Mouse (Mus musculus) forebrain, embryonic 10.5 days (tissue): ENCODE results near the gene Fam187b. TPM values are rescaled to one million over a fixed set of nuclear protein-coding genes. Genes with fewer than 3 reads are reported as not detected.

ENCODE experiments used
- DNase-seq: peaks from one replicate; pipeline ENCODE4 v3.0.0-alpha.2; 2017; ENCODE audit warnings: low spot score; ENCODE audit errors: extremely low spot score
- H3K27ac ChIP-seq: fragments of 300-500 bp; sonication (generic); 2 replicates; pipeline ENCODE4 v1.5.1; 2016; ENCODE audit warnings: mild to moderate bottlenecking
- H3K27me3 ChIP-seq: fragments of 300-500 bp; sonication (generic); 2 replicates; pipeline ENCODE4 v1.6.1; 2016; ENCODE audit warnings: mild to moderate bottlenecking; ENCODE audit not compliant: poor library complexity, severe bottlenecking
- H3K36me3 ChIP-seq: fragments of 300-500 bp; sonication (generic); replicated peaks from 2 replicates; pipeline ENCODE4 v1.6.1; 2016; ENCODE audit warnings: mild to moderate bottlenecking, moderate library complexity
- H3K4me1 ChIP-seq: fragments of 300-500 bp; sonication (generic); 2 replicates; pipeline ENCODE4 v1.6.1; 2016
- H3K4me3 ChIP-seq: fragments of 300-500 bp; sonication (generic); 2 replicates; pipeline ENCODE4 v1.5.1; 2016; ENCODE audit warnings: mild to moderate bottlenecking, moderate library complexity
- H3K9me3 ChIP-seq: fragments of 300-500 bp; sonication (generic); 2 replicates; pipeline ENCODE4 v1.6.1; 2016; ENCODE audit warnings: mild to moderate bottlenecking, moderate library complexity
- WGBS: fragments of 180-500 bp; shearing (Covaris S2); methylation state at CpG from one replicate; pipeline ENCODE4 v1.1.7; 2016; 5-methylcytosine and 5-hydroxymethylcytosine counted together
- polyA plus RNA-seq: library from polyadenylated mRNA; unstranded; fragments of >200 nt; fragmentation: Nextera tagmentation; extraction: Ambion mirVana; gene quantifications from 2 replicates; pipeline ENCODE4 v1.2.1, GENCODE M21; 2016

The Fam187b gene
- polyA plus RNA-seq, 1 experiment from 2014 or later = 2.1 TPM

DNA sequence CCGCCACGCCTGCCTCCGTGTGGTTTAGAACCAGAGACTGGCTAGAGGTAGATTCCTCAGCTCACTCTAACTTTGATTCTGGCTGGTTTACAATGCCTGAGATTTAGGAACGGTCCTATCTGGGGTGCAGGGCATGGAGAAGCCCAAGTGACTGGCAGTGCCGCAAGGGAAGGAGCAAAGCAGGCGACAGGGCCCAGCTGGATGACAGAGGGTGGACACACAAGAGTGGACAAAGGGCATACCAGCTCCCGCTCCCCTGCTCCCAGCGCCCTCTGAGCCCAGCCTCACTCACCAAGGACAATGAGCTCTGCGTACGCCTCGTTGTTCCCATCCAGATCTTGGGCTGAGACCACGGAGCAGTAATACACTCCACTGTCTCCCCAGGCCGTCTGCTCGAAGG, 7.9 kb upstream of the Fam187b start:
- Histone ChIP-seq H3K4me3 (no peak overlapping the region), H3K27ac (peak overlapping the region; percentile 22; the same call in 1 of the 2 replicates), H3K36me3 (peaks cover 78% of the 10 kb centered on the region), H3K9me3 (no peaks in the 10 kb centered on the region), H3K4me1 (peaks cover 9% of the 10 kb centered on the region; the same call in 1 of the 2 replicates), H3K27me3 (no peaks in the 10 kb centered on the region)
- no peak for DNase-seq
- 78% methylated on average over 14 of the region's 14 CpGs for WGBS

DNA sequence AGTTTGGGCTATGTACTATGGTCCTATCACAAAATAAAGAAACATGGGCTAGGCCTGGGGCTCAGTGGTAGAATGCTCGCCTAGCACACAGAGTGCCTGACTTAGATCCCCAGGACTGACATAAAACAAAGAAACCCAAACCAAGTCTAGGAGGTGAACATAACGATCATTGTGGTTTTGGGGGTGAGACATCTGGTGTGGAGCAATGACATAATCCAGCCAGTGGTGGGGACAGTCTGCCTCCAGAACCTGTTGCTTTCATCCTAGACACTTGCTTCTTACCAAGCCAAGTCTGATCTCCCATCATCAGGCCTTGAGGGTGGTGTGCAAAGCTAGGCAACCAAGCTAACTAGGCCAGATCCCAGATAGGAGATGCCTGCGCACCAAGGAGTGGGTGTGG, 6.9 kb upstream of the Fam187b start:
- WGBS = 77% methylated on average over 3 of the region's 3 CpGs
- H3K27me3 ChIP-seq = peaks cover 3% of the 10 kb centered on the region
- H3K4me1 ChIP-seq = peaks cover 10% of the 10 kb centered on the region
- H3K36me3 ChIP-seq = peaks cover 78% of the 10 kb centered on the region
- H3K27ac ChIP-seq = no peak overlapping the region
- H3K4me3 ChIP-seq = no peak overlapping the region
- no peak for DNase-seq
- H3K9me3 ChIP-seq = no peaks in the 10 kb centered on the region

- peaks cover 62% of the 10 kb centered on the region for H3K36me3 ChIP-seq
- H3K4me1 ChIP-seq = peaks cover 30% of the 10 kb centered on the region
- WGBS = 93% methylated on average over 8 of the region's 8 CpGs
- H3K9me3 ChIP-seq = no peaks in the 10 kb centered on the region
- H3K4me3 ChIP-seq = no peak overlapping the region
- H3K27ac ChIP-seq = no peak overlapping the region
- peaks cover 22% of the 10 kb centered on the region for H3K27me3 ChIP-seq
- DNase-seq = no peak
Measured at GRCm38 (mm10) chr7:30968611-30969010, 5.0 kb upstream of the Fam187b start.

DNA sequence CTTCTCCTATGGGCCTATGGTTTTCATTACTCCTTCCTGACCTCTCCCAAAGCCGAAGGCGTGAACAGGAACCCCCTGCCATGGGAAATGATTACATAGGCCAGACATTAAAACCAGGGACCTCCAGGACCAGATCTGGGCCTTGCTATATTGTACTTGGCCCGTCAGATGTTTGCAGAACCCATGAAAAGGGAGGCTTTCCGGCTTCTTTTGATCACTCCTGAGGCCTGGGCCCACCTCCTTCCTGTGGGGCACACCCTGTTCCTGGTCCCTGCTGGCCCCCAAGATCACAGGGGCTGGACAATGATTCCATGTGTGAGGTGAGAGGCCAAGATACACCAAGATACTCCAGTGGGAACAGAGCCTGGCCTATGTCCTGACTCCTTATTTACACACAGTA, 4.4 kb upstream of the Fam187b start:
- 88% methylated on average over 4 of the region's 4 CpGs for WGBS

DNA sequence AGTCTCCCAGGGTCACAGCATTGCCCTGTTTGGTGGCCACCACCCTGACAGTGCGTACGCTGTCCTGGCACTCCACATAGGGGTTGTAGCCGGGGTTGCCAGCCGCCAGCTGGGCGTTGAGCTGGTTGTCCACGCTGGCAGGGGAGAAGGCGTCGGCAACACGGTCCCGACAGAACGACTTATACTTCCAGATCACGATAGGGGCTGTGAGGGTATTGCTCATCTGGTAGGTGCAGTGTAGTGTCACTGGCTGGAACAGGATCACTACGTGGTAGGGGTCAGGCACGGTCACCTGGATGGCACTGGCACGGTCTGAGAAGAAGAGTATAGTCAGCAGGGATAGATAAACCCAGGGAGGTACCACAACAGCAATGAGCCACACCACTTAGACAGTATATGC, 1.7 kb upstream of the Fam187b start:
- peaks cover 23% of the 10 kb centered on the region for H3K27me3 ChIP-seq
- H3K36me3 ChIP-seq = peaks cover 44% of the 10 kb centered on the region
- H3K27ac ChIP-seq = no peak overlapping the region
- DNase-seq = no peak
- peak overlapping the region; percentile 67 for H3K4me3 ChIP-seq
- WGBS = 93% methylated on average over 15 of the region's 15 CpGs
- peaks cover 27% of the 10 kb centered on the region for H3K4me1 ChIP-seq
- no peaks in the 10 kb centered on the region for H3K9me3 ChIP-seq

More for the DNA sequence above, 4.4 kb upstream of the Fam187b start:
- peaks cover 31% of the 10 kb centered on the region for H3K4me1 ChIP-seq
- H3K9me3 ChIP-seq = no peaks in the 10 kb centered on the region
- H3K4me3 ChIP-seq = no peak overlapping the region
- no peak overlapping the region for H3K27ac ChIP-seq
- peaks cover 23% of the 10 kb centered on the region for H3K27me3 ChIP-seq
- H3K36me3 ChIP-seq = peaks cover 58% of the 10 kb centered on the region
- no peak for DNase-seq

- peaks cover 38% of the 10 kb centered on the region for H3K36me3 ChIP-seq
- peaks cover 23% of the 10 kb centered on the region for H3K27me3 ChIP-seq
- peaks cover 22% of the 10 kb centered on the region for H3K4me1 ChIP-seq
- 2% methylated on average over 41 of the region's 41 CpGs for WGBS
- H3K9me3 ChIP-seq = no peaks in the 10 kb centered on the region
- peak; percentile 23 for DNase-seq
- H3K27ac ChIP-seq = peak overlapping the region; percentile 88
- H3K4me3 ChIP-seq = peak overlapping the region; percentile 67
Measured at GRCm38 (mm10) chr7:30972426-30973250, 952 bp upstream of the Fam187b start.

DNA sequence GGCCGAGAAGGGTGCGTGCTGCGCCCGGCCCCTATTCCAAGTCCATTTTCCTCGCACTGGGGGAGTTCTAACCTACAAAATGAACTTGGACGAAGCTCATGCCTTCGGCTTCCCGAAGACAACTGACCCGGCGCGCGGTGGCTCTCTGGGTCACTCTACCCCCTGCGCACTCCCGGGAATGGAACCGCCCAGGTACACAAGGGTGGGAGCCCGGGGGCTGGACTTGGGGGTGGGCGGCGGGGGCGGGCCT, 414 bp upstream of the Fam187b start, which contains the start of gene Lsr:
Gene Lsr (minus strand): TSS at position 214 of the 250 bp plus-strand sequence.
- H3K9me3 ChIP-seq = no peaks in the 10 kb centered on the region
- H3K27ac ChIP-seq = peak within 1 kb of the TSS; percentile 88
- peaks cover 23% of the 10 kb centered on the region for H3K27me3 ChIP-seq
- peak; percentile 59 for DNase-seq
- peak within 1 kb of the TSS; percentile 67 for H3K4me3 ChIP-seq
- H3K4me1 ChIP-seq = peaks cover 22% of the 10 kb centered on the region
- whole genome bisulfite sequencing = under 1% methylated on average over 19 of the region's 19 CpGs
- H3K36me3 ChIP-seq = peaks cover 33% of the 10 kb centered on the region

DNA sequence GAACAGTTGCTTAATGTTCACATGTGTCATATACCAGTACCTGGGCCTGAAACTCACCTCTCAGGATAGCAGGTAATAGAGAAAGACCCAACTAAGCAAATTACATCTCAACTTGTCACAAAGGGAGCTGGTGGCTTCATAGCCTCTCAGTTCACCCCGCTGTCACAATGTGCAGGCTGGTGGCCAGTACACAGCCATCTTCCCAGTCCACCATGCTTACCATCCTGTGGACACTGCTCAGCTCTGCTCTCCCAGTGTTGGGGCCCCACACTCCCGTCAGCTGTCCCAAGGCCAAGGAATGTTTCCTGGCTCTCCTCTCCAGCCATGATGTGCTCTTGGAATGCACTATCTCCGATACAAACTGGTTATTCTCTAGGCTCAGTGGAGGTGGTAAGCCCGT, 8.1 kb downstream of the Fam187b start:
- Histone ChIP-seq H3K27me3 (no peaks in the 10 kb centered on the region), H3K36me3 (no peaks in the 10 kb centered on the region), H3K9me3 (no peaks in the 10 kb centered on the region), H3K27ac (no peak overlapping the region), H3K4me1 (no peaks in the 10 kb centered on the region), H3K4me3 (no peak overlapping the region)
- WGBS = 90% methylated on average over 4 of the region's 4 CpGs
- DNase-seq = no peak

GRCm38 (mm10) chr7:30985357-30985756, 11.8 kb downstream of the Fam187b start:
- Histone ChIP-seq H3K4me3 (no peak overlapping the region), H3K27me3 (no peaks in the 10 kb centered on the region), H3K9me3 (no peaks in the 10 kb centered on the region), H3K36me3 (no peaks in the 10 kb centered on the region), H3K4me1 (no peaks in the 10 kb centered on the region), H3K27ac (no peak overlapping the region)
- WGBS = 87% methylated on average over 9 of the region's 9 CpGs
- DNase-seq = no peak

- H3K4me3 ChIP-seq = no peak overlapping the region
- no peaks in the 10 kb centered on the region for H3K36me3 ChIP-seq
- H3K27ac ChIP-seq = no peak overlapping the region
- whole genome bisulfite sequencing = 85% methylated on average over 4 of the region's 4 CpGs
- H3K27me3 ChIP-seq = no peaks in the 10 kb centered on the region
- no peaks in the 10 kb centered on the region for H3K4me1 ChIP-seq
- DNase-seq = no peak
- no peaks in the 10 kb centered on the region for H3K9me3 ChIP-seq
Measured at GRCm38 (mm10) chr7:30988519-30989162, 15.1 kb downstream of the Fam187b start.

GRCm38 (mm10) chr7:30992148-30992547, 18.6 kb downstream of the Fam187b start:
- H3K4me3 ChIP-seq = no peak overlapping the region
- 85% methylated on average over 5 of the region's 5 CpGs for WGBS
- peaks cover 9% of the 10 kb centered on the region for H3K9me3 ChIP-seq
- H3K4me1 ChIP-seq = no peaks in the 10 kb centered on the region
- no peak for DNase-seq
- H3K27ac ChIP-seq = no peak overlapping the region
- no peaks in the 10 kb centered on the region for H3K27me3 ChIP-seq
- H3K36me3 ChIP-seq = no peaks in the 10 kb centered on the region

GRCm38 (mm10) chr7:30993986-30994385, 20.4 kb downstream of the Fam187b start:
- Histone ChIP-seq H3K9me3 (peaks cover 9% of the 10 kb centered on the region), H3K36me3 (no peaks in the 10 kb centered on the region), H3K27ac (no peak overlapping the region), H3K27me3 (no peaks in the 10 kb centered on the region), H3K4me3 (no peak overlapping the region), H3K4me1 (no peaks in the 10 kb centered on the region)
- 91% methylated on average over 5 of the region's 5 CpGs for WGBS
- no peak for DNase-seq

GRCm38 (mm10) chr7:30996491-30996890, 22.9 kb downstream of the Fam187b start:
- H3K27me3 ChIP-seq = no peaks in the 10 kb centered on the region
- 0 out of 2 replicates have a peak, but pooled peaks cover 4% of the 10 kb centered on the region for H3K4me1 ChIP-seq
- no peak overlapping the region for H3K27ac ChIP-seq
- no peak for DNase-seq
- H3K9me3 ChIP-seq = peaks cover 9% of the 10 kb centered on the region
- H3K36me3 ChIP-seq = no peaks in the 10 kb centered on the region
- no peak overlapping the region for H3K4me3 ChIP-seq
- WGBS = 96% methylated on average over 2 of the region's 2 CpGs
